Mouse (Mus musculus): ENCODE results near the gene Agxt. TPM values are rescaled to one million over a fixed set of nuclear protein-coding genes. Genes with fewer than 3 reads are reported as not detected.

Gene Agxt
- not detected for polyA plus RNA-seq (2017; shearing (Covaris generic))

DNA sequence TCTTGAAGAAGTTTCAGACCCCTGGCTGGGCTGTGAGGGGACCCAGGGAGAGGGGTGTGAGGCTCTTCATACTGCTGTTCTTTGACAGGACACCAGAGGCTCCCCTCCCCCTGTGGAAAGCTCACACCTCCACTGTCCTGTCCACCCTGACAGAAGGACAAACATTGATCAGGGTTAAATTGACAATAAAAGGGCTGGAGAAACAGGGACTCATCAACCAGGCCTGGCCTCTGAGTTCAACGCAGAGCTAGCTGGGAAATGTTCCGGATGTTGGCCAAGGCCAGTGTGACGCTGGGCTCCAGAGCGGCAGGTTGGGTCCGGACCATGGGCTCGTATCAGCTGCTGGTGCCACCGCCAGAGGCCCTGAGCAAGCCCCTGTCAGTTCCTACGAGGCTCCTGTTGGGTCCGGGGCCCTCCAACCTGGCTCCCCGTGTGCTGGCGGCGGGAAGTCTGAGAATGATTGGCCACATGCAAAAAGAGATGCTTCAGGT lies at the start of gene Agxt:
Gene Agxt (plus strand): TSS at position 205 of the 491 bp plus-strand sequence.

GRCm38 (mm10) chr1:93101571-93102061 lies 33.4 kb upstream of the Agxt start, which contains the start of gene Kif1a:
TSS of gene Kif1a (minus strand) at chr1:93101951.

DNA sequence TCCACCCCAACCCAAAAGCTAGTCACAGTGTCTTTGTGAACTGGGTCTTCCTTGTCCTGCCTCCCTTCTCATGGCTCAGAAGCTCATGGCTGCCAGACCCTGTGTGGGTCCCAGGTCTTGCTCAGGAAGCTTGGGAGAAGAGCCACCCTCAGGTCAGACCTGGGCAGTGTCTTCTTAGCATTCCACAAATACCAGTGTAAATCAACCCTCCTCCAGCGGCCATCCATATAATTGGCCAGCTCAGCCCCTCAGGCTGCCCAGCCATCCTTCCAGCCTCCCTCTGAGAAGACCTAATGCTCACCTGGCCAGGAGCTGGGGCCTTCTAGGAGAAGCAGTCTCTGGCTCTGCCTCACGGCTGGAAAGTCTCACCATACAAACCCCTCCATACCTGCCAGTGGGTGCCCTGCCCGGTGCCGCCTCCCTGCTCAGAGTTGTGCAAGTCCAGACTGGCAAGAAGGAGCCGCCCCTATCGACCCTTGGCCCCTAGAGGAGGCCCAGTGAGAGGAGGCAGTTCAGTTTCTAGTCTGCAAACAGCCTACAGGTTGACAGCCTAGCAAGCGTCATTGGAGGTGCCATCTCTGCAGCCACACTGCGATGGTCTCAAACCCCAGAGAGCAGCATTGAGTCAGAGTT lies 25.6 kb downstream of the Agxt start, which contains the start of gene 2310007B03Rik:
Gene 2310007B03Rik (minus strand): TSS at position 448 of the 633 bp plus-strand sequence.

DNA sequence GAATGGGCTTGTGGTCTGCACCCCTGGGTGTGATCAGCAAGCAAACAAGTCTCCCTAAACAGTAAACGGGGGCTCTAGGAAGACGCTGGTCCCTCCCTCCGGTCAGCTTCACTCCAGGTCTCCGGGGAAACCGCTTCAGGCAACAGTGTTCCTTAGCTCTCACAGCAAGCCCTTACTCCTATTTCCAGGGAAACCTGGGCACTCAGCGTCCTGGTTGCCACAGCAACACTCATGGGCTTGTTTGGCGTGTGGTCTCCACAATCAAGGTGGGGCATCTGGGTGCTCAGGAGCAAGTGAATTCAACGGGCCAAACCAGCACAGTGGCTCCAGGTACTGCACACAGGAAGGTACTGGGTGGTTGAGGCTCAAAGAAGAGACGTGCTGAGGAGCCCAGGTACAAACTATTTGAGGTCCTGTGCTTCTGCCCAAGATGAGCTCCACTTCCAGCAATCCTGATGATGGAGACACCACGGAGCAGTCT lies 33.3 kb downstream of the Agxt start, which contains the start of gene Crocc2:
Gene Crocc2 (plus strand): TSS at position 431 of the 481 bp plus-strand sequence.

Other genes starting within 250 kb of the Agxt start
- 0.85 TPM for gene Ankmy1, start 232.3 kb upstream of the Agxt start, polyA plus RNA-seq (2017; shearing (Covaris generic))
- 11.6 TPM for gene Dusp28, start 228.3 kb upstream of the Agxt start, polyA plus RNA-seq (2017; shearing (Covaris generic))
- 117 TPM for gene Rnpepl1, start 224.5 kb upstream of the Agxt start, polyA plus RNA-seq (2017; shearing (Covaris generic))
- gene Capn10, start 200.9 kb upstream of the Agxt start, polyA plus RNA-seq (2017; shearing (Covaris generic)) = 10.9 TPM
- gene Gpr35, start 184.4 kb upstream of the Agxt start, polyA plus RNA-seq (2017; shearing (Covaris generic)) = not detected
- not detected for gene Aqp12, start 128.9 kb upstream of the Agxt start, polyA plus RNA-seq (2017; shearing (Covaris generic))
- not detected for gene Kif1a, start 33.3 kb upstream of the Agxt start, polyA plus RNA-seq (2017; shearing (Covaris generic))
- gene 2310007B03Rik, start 25.7 kb downstream of the Agxt start, polyA plus RNA-seq (2017; shearing (Covaris generic)) = not detected
- not detected for gene Crocc2, start 33.5 kb downstream of the Agxt start, polyA plus RNA-seq (2017; shearing (Covaris generic))
- gene Sned1, start 100.6 kb downstream of the Agxt start, polyA plus RNA-seq (2017; shearing (Covaris generic)) = not detected
- gene Mterf4, start 170.7 kb downstream of the Agxt start, polyA plus RNA-seq (2017; shearing (Covaris generic)) = 7.9 TPM
- 39.5 TPM for gene Ppp1r7, start 207.6 kb downstream of the Agxt start, polyA plus RNA-seq (2017; shearing (Covaris generic))
- gene Pask, start 208.2 kb downstream of the Agxt start, polyA plus RNA-seq (2017; shearing (Covaris generic)) = 0.31 TPM
- not detected for gene Ano7, start 238.7 kb downstream of the Agxt start, polyA plus RNA-seq (2017; shearing (Covaris generic))